Mouse (Mus musculus): ENCODE data around the gene Ssbp2.

DNA sequence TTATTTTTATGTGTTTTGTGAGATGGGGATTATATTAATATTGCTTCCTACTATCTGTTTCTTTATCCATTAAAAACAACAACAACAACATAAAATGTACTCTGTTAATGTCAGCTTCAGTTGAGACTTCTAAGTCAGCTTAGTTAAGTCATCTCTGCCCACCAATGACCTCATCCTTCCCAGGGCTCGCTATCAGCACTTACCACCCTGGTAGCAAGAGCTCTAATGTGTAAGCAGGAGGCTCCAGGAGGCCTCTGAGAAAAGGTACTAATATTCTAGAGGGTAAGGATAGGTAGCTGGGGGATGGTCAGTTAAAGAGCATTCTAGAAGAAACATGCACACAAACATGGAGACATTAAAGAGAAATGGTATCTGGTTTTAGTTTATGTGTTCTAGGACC, 13.9 kb downstream of the Ssbp2 start:
- no peak for TF ChIP-seq CTCF (IDR thresholded peaks at IDR 0.05; ENCODE audit: borderline replicate concordance, insufficient read depth, low read depth, low read length)
- no peak for TF ChIP-seq POLR2A (IDR thresholded peaks at IDR 0.05; ENCODE audit: borderline replicate concordance, insufficient read depth, low read length)
